Mouse (Mus musculus) lung, embryonic 16.5 days (tissue): ENCODE measurements at regions not wholly inside any gene's neighbourhood (a gene's known extent, or its start where the extent isn't known, plus 50 kb on each side); places are given as distances from the start of the nearest gene placed in this dataset.
A peak's percentile ranks its signal among the peaks of the same experiment; 100 is the strongest.
"Not testable (repeated sequence)": the region's sequence is repeated elsewhere in the genome, so short reads cannot be mapped to it uniquely, and the experiment has no call there.

Source experiments
- ATAC-seq: fragments of 200-750 bp; cut with Nextera tagmentation; 2 replicates; pipeline ENCODE4 v1.8.0; 2017; ENCODE audit warnings: low read depth, mild to moderate bottlenecking, moderate library complexity
- H3K27ac ChIP-seq: fragments of 300-500 bp; sonication (generic); 2 replicates; pipeline ENCODE4 v1.5.1; 2014; ENCODE audit warnings: mild to moderate bottlenecking, control low read depth, low read length
- H3K27me3 ChIP-seq: fragments of 300-500 bp; sonication (generic); 2 replicates; pipeline ENCODE4 v1.6.1; 2014; ENCODE audit warnings: low read depth, low read length, mixed read lengths; ENCODE audit not compliant: control insufficient read depth, insufficient read depth
- H3K36me3 ChIP-seq: fragments of 300-500 bp; sonication (generic); 2 replicates; pipeline ENCODE4 v1.6.1; 2014; ENCODE audit warnings: low read length; ENCODE audit not compliant: control insufficient read depth, insufficient read depth
- H3K4me1 ChIP-seq: fragments of 300-500 bp; sonication (generic); replicated peaks from 2 replicates; pipeline ENCODE4 v1.6.1; 2014; ENCODE audit warnings: low read length, mixed read lengths; ENCODE audit not compliant: control insufficient read depth, insufficient read depth
- H3K4me2 ChIP-seq: fragments of 300-500 bp; sonication (generic); 2 replicates; pipeline ENCODE4 v1.6.1; 2014; ENCODE audit warnings: low read depth, low read length, control low read depth
- H3K4me3 ChIP-seq: fragments of 300-500 bp; sonication (generic); 2 replicates; pipeline ENCODE4 v1.5.1; 2014; ENCODE audit warnings: mild to moderate bottlenecking, low read length, control low read depth
- H3K9ac ChIP-seq: fragments of 300-500 bp; sonication (generic); 2 replicates; pipeline ENCODE4 v1.6.1; 2014; ENCODE audit warnings: low read length, control low read depth
- H3K9me3 ChIP-seq: fragments of 300-500 bp; sonication (generic); 2 replicates; pipeline ENCODE4 v1.6.1; 2016; ENCODE audit warnings: low read length; ENCODE audit not compliant: control insufficient read depth
- WGBS: fragments of 180-500 bp; shearing (Covaris S2); extraction: QIAGEN DNeasy Blood & Tissue Kit; methylation state at CpG from one replicate; pipeline ENCODE4 v1.1.7; 2014; 5-methylcytosine and 5-hydroxymethylcytosine counted together

GRCm38 (mm10) chr13:5634960-5635359, 226.3 kb upstream of the Klf6 start:
- no peak overlapping the region for H3K4me2 ChIP-seq
- no peak overlapping the region for H3K27ac ChIP-seq
- no peaks in the 10 kb centered on the region for H3K9me3 ChIP-seq
- H3K27me3 ChIP-seq = no peaks in the 10 kb centered on the region
- no peak overlapping the region for H3K4me3 ChIP-seq
- 72% methylated on average over 2 of the region's 2 CpGs for WGBS
- ATAC-seq = no peak
- H3K9ac ChIP-seq = no peak overlapping the region
- no peaks in the 10 kb centered on the region for H3K36me3 ChIP-seq
- H3K4me1 ChIP-seq = no peaks in the 10 kb centered on the region

- WGBS = 81% methylated on average over 7 of the region's 7 CpGs
- no peak overlapping the region for H3K4me3 ChIP-seq
- no peaks in the 10 kb centered on the region for H3K4me1 ChIP-seq
- H3K9ac ChIP-seq = no peak overlapping the region
- H3K27ac ChIP-seq = no peak overlapping the region
- no peak for ATAC-seq
- no peaks in the 10 kb centered on the region for H3K9me3 ChIP-seq
- H3K4me2 ChIP-seq = no peak overlapping the region
- H3K27me3 ChIP-seq = no peaks in the 10 kb centered on the region
- no peaks in the 10 kb centered on the region for H3K36me3 ChIP-seq
Measured at GRCm38 (mm10) chr13:5641743-5642510, 219.4 kb upstream of the Klf6 start.

- Histone ChIP-seq H3K4me1 (no peaks in the 10 kb centered on the region), H3K9ac (no peak overlapping the region), H3K4me2 (no peak overlapping the region), H3K4me3 (no peak overlapping the region), H3K27me3 (no peaks in the 10 kb centered on the region), H3K36me3 (no peaks in the 10 kb centered on the region), H3K27ac (no peak overlapping the region), H3K9me3 (no peaks in the 10 kb centered on the region)
- 84% methylated on average over 4 of the region's 4 CpGs for WGBS
- ATAC-seq = no peak
Measured at GRCm38 (mm10) chr13:5648276-5648675, 213.0 kb upstream of the Klf6 start.

GRCm38 (mm10) chr13:5657556-5657955, 203.7 kb upstream of the Klf6 start:
- ATAC-seq = 0 out of 2 replicates have a peak, but pooled peaks have one; percentile 36
- WGBS = 41% methylated on average over 5 of the region's 5 CpGs
- Histone ChIP-seq H3K27ac (no peak overlapping the region), H3K4me3 (no peak overlapping the region), H3K4me2 (no peak overlapping the region), H3K9me3 (no peaks in the 10 kb centered on the region), H3K4me1 (no peaks in the 10 kb centered on the region), H3K36me3 (no peaks in the 10 kb centered on the region), H3K9ac (no peak overlapping the region), H3K27me3 (no peaks in the 10 kb centered on the region)

- Histone ChIP-seq H3K4me2 (no peak overlapping the region), H3K9me3 (no peaks in the 10 kb centered on the region), H3K9ac (no peak overlapping the region), H3K27ac (no peak overlapping the region), H3K4me1 (no peaks in the 10 kb centered on the region), H3K4me3 (no peak overlapping the region), H3K36me3 (no peaks in the 10 kb centered on the region), H3K27me3 (no peaks in the 10 kb centered on the region)
- WGBS = 59% methylated on average over 3 of the region's 3 CpGs
- ATAC-seq = no peak
Measured at GRCm38 (mm10) chr13:5666235-5667007, 194.9 kb upstream of the Klf6 start.

GRCm38 (mm10) chr13:5675668-5676067, 185.6 kb upstream of the Klf6 start:
- H3K4me1 ChIP-seq = no peaks in the 10 kb centered on the region
- no peaks in the 10 kb centered on the region for H3K36me3 ChIP-seq
- no peaks in the 10 kb centered on the region for H3K27me3 ChIP-seq
- H3K9me3 ChIP-seq = no peaks in the 10 kb centered on the region
- no peak for ATAC-seq
- no peak overlapping the region for H3K4me2 ChIP-seq
- H3K27ac ChIP-seq = no peak overlapping the region
- 74% methylated on average over 1 of the region's 1 CpGs for WGBS
- H3K4me3 ChIP-seq = no peak overlapping the region
- H3K9ac ChIP-seq = no peak overlapping the region

- no peak overlapping the region for H3K27ac ChIP-seq
- no peak overlapping the region for H3K9ac ChIP-seq
- no peak overlapping the region for H3K4me3 ChIP-seq
- WGBS = 74% methylated on average over 4 of the region's 4 CpGs
- peaks cover 2% of the 10 kb centered on the region; the same call in 1 of the 2 replicates for H3K9me3 ChIP-seq
- H3K36me3 ChIP-seq = no peaks in the 10 kb centered on the region
- no peaks in the 10 kb centered on the region for H3K4me1 ChIP-seq
- H3K27me3 ChIP-seq = no peaks in the 10 kb centered on the region
- H3K4me2 ChIP-seq = no peak overlapping the region
- no peak for ATAC-seq
Measured at GRCm38 (mm10) chr13:5690124-5690523, 171.2 kb upstream of the Klf6 start.

GRCm38 (mm10) chr13:5690680-5691079, 170.6 kb upstream of the Klf6 start:
- not testable (repeated sequence) for ATAC-seq, H3K9me3 ChIP-seq, H3K27ac ChIP-seq, H3K36me3 ChIP-seq, H3K4me1 ChIP-seq, H3K4me3 ChIP-seq, H3K4me2 ChIP-seq, H3K27me3 ChIP-seq, H3K9ac ChIP-seq
- WGBS = 87% methylated on average over 2 of the region's 2 CpGs

- no peaks in the 10 kb centered on the region for H3K36me3 ChIP-seq
- no peaks in the 10 kb centered on the region for H3K4me1 ChIP-seq
- no peak for ATAC-seq
Measured at GRCm38 (mm10) chr13:5694626-5695025, 166.7 kb upstream of the Klf6 start.

More at GRCm38 (mm10) chr13:5694626-5695025, 166.7 kb upstream of the Klf6 start:
- WGBS = 92% methylated on average over 8 of the region's 8 CpGs
- Histone ChIP-seq H3K4me3 (no peak overlapping the region), H3K27ac (no peak overlapping the region), H3K27me3 (no peaks in the 10 kb centered on the region), H3K4me2 (no peak overlapping the region), H3K9ac (no peak overlapping the region), H3K9me3 (peaks cover 2% of the 10 kb centered on the region; the same call in 1 of the 2 replicates)
